Mouse (Mus musculus) CH12.LX (cell line): ENCODE results near the gene D10Jhu81e.

Experiments used
- CHD1 ChIP-seq: IDR thresholded peaks from 2 replicates; pipeline ENCODE4 v1.6.1; 2012; ENCODE audit warnings: low read depth, low read length, improper control_type of control experiment, inconsistent platforms
- CHD2 ChIP-seq: IDR thresholded peaks from 2 replicates; pipeline ENCODE4 v1.6.1; 2011; ENCODE audit warnings: low read length, improper control_type of control experiment
- CTCF ChIP-seq, 2 experiments: IDR thresholded peaks in 1 of 2; conservative IDR thresholded peaks in 1 of 2; 2 replicates each; pipeline ENCODE4 v1.5.1; 2011 to 2012; ENCODE audit warnings: low read depth in 2 of 2, low read length in 2 of 2, improper control_type of control experiment in 1 of 2, inconsistent platforms in 1 of 2, mild to moderate bottlenecking in 1 of 2, moderate library complexity in 1 of 2
- EP300 ChIP-seq: IDR thresholded peaks from 2 replicates; pipeline ENCODE4 v1.6.1; 2011; ENCODE audit warnings: low read length, improper control_type of control experiment
- ETS1 ChIP-seq: conservative IDR thresholded peaks from 2 replicates; pipeline ENCODE4 v1.6.1; 2012; ENCODE audit warnings: low read depth, mild to moderate bottlenecking, inconsistent platforms, low read length, improper control_type of control experiment, moderate library complexity
- MAFK ChIP-seq: IDR thresholded peaks from 2 replicates; pipeline ENCODE4 v1.6.1; 2011; ENCODE audit warnings: low read length, improper control_type of control experiment; ENCODE audit not compliant: insufficient replicate concordance
- MEF2A ChIP-seq: IDR thresholded peaks from 2 replicates; pipeline ENCODE4 v1.6.1; 2014; ENCODE audit warnings: low read depth, mild to moderate bottlenecking, inconsistent platforms, low read length, improper control_type of control experiment, borderline replicate concordance
- POLR2A ChIP-seq: IDR thresholded peaks from 2 replicates; pipeline ENCODE4 v1.6.1; 2011; ENCODE audit warnings: low read depth, mild to moderate bottlenecking, improper control_type of control experiment, low read length
- SIN3A ChIP-seq: IDR thresholded peaks from 2 replicates; pipeline ENCODE4 v1.6.1; 2012; ENCODE audit warnings: low read length, improper control_type of control experiment, inconsistent platforms
- TCF12 ChIP-seq: IDR thresholded peaks from 2 replicates; pipeline ENCODE4 v1.6.1; 2014; ENCODE audit warnings: low read depth, mild to moderate bottlenecking, inconsistent platforms, low read length, improper control_type of control experiment
- UBTF ChIP-seq: IDR thresholded peaks from 2 replicates; pipeline ENCODE4 v1.6.1; 2012; ENCODE audit warnings: low read depth, mild to moderate bottlenecking, inconsistent platforms, low read length, improper control_type of control experiment, moderate library complexity
- USF2 ChIP-seq: conservative IDR thresholded peaks from 2 replicates; pipeline ENCODE4 v1.6.1; 2011; ENCODE audit warnings: low read depth, low read length, improper control_type of control experiment
- ZMIZ1 ChIP-seq: IDR thresholded peaks from 2 replicates; pipeline ENCODE4 v1.6.1; 2012; ENCODE audit warnings: low read depth, mild to moderate bottlenecking, inconsistent platforms, low read length, improper control_type of control experiment
- ZNF384 ChIP-seq: IDR thresholded peaks from 2 replicates; pipeline ENCODE4 v1.6.1; 2012; ENCODE audit warnings: low read depth, low read length, improper control_type of control experiment, inconsistent platforms

GRCm38 (mm10) chr10:78114521-78115092 lies 55.0 kb downstream of the D10Jhu81e start:
- no peak for TF ChIP-seq ZNF384
- no peak for TF ChIP-seq CTCF (conservative IDR thresholded peaks at IDR 0.05 in 1 of 2, IDR thresholded peaks at IDR 0.05 in 1 of 2; ENCODE audit: low read depth in 2 of 2, low read length in 2 of 2)
- no peak for TF ChIP-seq CHD2
- no peak for TF ChIP-seq SIN3A
- TF ChIP-seq EP300, result no peak
- no peak for TF ChIP-seq ZMIZ1
- no peak for TF ChIP-seq POLR2A
- no peak for TF ChIP-seq CHD1
- no peak for TF ChIP-seq TCF12
- TF ChIP-seq UBTF, result no peak
- TF ChIP-seq ETS1, result no peak
- no peak for TF ChIP-seq MAFK
- TF ChIP-seq MEF2A, result no peak
- no peak for TF ChIP-seq USF2
